Mouse (Mus musculus): ENCODE measurements around the gene Hmgcl.
"Not testable (repeated sequence)": the region's sequence is repeated elsewhere in the genome, so short reads cannot be mapped to it uniquely, and the experiment has no call there.

DNA sequence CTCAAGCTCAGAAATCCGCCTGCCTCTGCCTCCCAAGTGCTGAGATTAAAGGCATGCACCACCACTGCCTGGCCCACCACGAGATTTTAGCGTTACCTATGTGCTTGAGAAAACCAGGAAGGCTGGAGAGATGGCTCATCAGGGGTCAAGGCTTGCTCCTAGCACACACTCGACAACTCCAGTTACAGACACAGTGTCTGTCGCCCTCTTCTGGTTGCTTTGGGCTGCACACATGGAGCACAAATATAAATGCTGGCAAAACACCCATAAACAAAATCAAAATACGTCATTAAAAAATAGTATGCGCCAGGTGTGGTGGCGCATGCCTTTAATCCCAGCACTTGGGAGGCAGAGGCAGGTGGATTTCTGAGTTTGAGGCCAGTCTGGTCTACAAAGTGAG is 5.2 kb upstream of the Hmgcl start:
- not testable (repeated sequence) for TF ChIP-seq FLI1 (IDR thresholded peaks at IDR 0.05; ENCODE audit: low read length); GATA1 (IDR thresholded peaks at IDR 0.05; ENCODE audit: borderline replicate concordance, low read length)

All from megakaryocyte, embryonic 14.5 days (primary cell).